Mouse (Mus musculus) gastrocnemius, adult 2 months (tissue): ENCODE data around the gene Fam166a. TPM values are rescaled to one million over a fixed set of nuclear protein-coding genes. Genes with fewer than 3 reads are reported as not detected.

Source experiments
- DNase-seq: peaks from one replicate; pipeline ENCODE4 v3.0.0; 2022
- H3K27ac ChIP-seq: fragments of 200-600 bp; 2 replicates; pipeline ENCODE4 v1.8.1; 2022; ENCODE audit warnings: mild to moderate bottlenecking
- H3K4me3 ChIP-seq: fragments of 200-600 bp; 2 replicates; pipeline ENCODE4 v1.8.1; 2022; ENCODE audit warnings: mild to moderate bottlenecking, moderate library complexity
- CTCF ChIP-seq: fragments of 200-600 bp; IDR thresholded peaks from 2 replicates; pipeline ENCODE4 v1.8.1; 2022; ENCODE audit warnings: antibody characterized with exemption, mild to moderate bottlenecking, moderate library complexity
- intact Hi-C: fragments of 180-260 bp; cut with DNase I; formaldehyde crosslinking; loops from one replicate; pipeline ENCODE4 v1.15.1; 2025
- total RNA-seq, 2 experiments: library from RNA; stranded (reverse); gene quantifications; 2 replicates each; pipeline ENCODE4 v1.2.3; 2021

The Fam166a gene
- total RNA-seq, 2 experiments from 2014 or later, result not detected

GRCm38 (mm10) chr2:25178285-25178972 lies 40.1 kb upstream of the Fam166a start:
- no peak for TF ChIP-seq CTCF
- no peak for DNase-seq
- H3K27ac ChIP-seq, result peak overlapping the region; percentile 86
- H3K4me3 ChIP-seq, result peak overlapping the region; percentile 52
- intact Hi-C loops, result no loop called here

GRCm38 (mm10) chr2:25179566-25180217 lies 38.9 kb upstream of the Fam166a start:
- no peak for DNase-seq
- peak overlapping the region; percentile 81 for H3K4me3 ChIP-seq
- peak overlapping the region; percentile 86 for H3K27ac ChIP-seq
- intact Hi-C loops, result no loop called here
- TF ChIP-seq CTCF, result no peak

- Histone ChIP-seq H3K4me3 (peak within 1 kb of the TSS; percentile 81), H3K27ac (peak within 1 kb of the TSS; percentile 86)
- TF ChIP-seq CTCF, result peak; percentile 58
- DNase-seq, result peak; percentile 93
- intact Hi-C loops, result no loop called here
These were observed 38.1 kb upstream of the Fam166a start, which contains the start of gene Nrarp for GRCm38 (mm10) chr2:25180478-25180903. Gene Nrarp, plus strand, starts transcription at chr2:25180758.

- peak; percentile 62 for DNase-seq
- H3K27ac ChIP-seq, result peak overlapping the region; percentile 86
- H3K4me3 ChIP-seq, result peak overlapping the region; percentile 81
- TF ChIP-seq CTCF, result peak; percentile 32
- intact Hi-C loops, result no loop called here
These were observed 37.3 kb upstream of the Fam166a start for GRCm38 (mm10) chr2:25180973-25181890.

- no peak for TF ChIP-seq CTCF
- Histone ChIP-seq H3K4me3 (peak overlapping the region; percentile 81), H3K27ac (peak overlapping the region; percentile 86)
- intact Hi-C loops, result no loop called here
- DNase-seq, result peak; percentile 13
These were observed 36.6 kb upstream of the Fam166a start for GRCm38 (mm10) chr2:25181891-25182397.

GRCm38 (mm10) chr2:25182664-25183063 lies 35.9 kb upstream of the Fam166a start:
- no peak for TF ChIP-seq CTCF
- Histone ChIP-seq H3K4me3 (peak overlapping the region; percentile 81), H3K27ac (peak overlapping the region; percentile 86)
- peak; percentile 15 for DNase-seq
- intact Hi-C loops, result no loop called here

GRCm38 (mm10) chr2:25183336-25183735 lies 35.2 kb upstream of the Fam166a start:
- TF ChIP-seq CTCF, result no peak
- Histone ChIP-seq H3K4me3 (peak overlapping the region; percentile 81), H3K27ac (peak overlapping the region; percentile 86)
- intact Hi-C loops, result no loop called here
- DNase-seq, result peak; percentile 12

- intact Hi-C loops, result loop anchor here (2.0 kb wide), 1 partner anchor 58 kb away; no protein-coding TSS in a partner anchor
- peak overlapping the region; percentile 81; the same call in 1 of the 2 replicates for H3K4me3 ChIP-seq
These were observed 34.0 kb upstream of the Fam166a start for GRCm38 (mm10) chr2:25184496-25184895.

GRCm38 (mm10) chr2:25185625-25186574 lies 32.6 kb upstream of the Fam166a start:
- intact Hi-C loops, result loop anchor here (2.0 kb wide), 1 partner anchor 59 kb away; no protein-coding TSS in a partner anchor
- H3K27ac ChIP-seq, result peak overlapping the region; percentile 79
- DNase-seq, result peak; percentile 59
- TF ChIP-seq CTCF, result peak; percentile 50
- H3K4me3 ChIP-seq, result peak overlapping the region; percentile 72

More at GRCm38 (mm10) chr2:25184496-25184895, 34.0 kb upstream of the Fam166a start:
- DNase-seq, result no peak
- H3K27ac ChIP-seq, result peak overlapping the region; percentile 79
- TF ChIP-seq CTCF, result no peak

GRCm38 (mm10) chr2:25186575-25186930 lies 32.0 kb upstream of the Fam166a start:
- H3K4me3 ChIP-seq, result no peak overlapping the region
- H3K27ac ChIP-seq, result peak overlapping the region; percentile 79; the same call in 1 of the 2 replicates
- intact Hi-C loops, result no loop called here
- DNase-seq, result no peak
- TF ChIP-seq CTCF, result no peak

GRCm38 (mm10) chr2:25187841-25188240 lies 30.7 kb upstream of the Fam166a start:
- intact Hi-C loops, result no loop called here
- Histone ChIP-seq H3K27ac (no peak overlapping the region), H3K4me3 (no peak overlapping the region)
- DNase-seq, result no peak
- TF ChIP-seq CTCF, result no peak
